Mouse (Mus musculus) E14TG2a.4 (cell line): ENCODE results near the gene Atf6b.

Experiments used
- H3K27me3 ChIP-seq: 2 replicates; pipeline ENCODE4 v1.6.1; 2014; ENCODE audit warnings: low read length, control low read depth; ENCODE audit not compliant: insufficient read depth
- H3K36me3 ChIP-seq: 2 replicates; pipeline ENCODE4 v1.6.1; 2014; ENCODE audit warnings: low read length, control low read depth; ENCODE audit not compliant: insufficient read depth
- H3K4me1 ChIP-seq: replicated peaks from 2 replicates; pipeline ENCODE4 v1.6.1; 2014; ENCODE audit warnings: low read depth, low read length, control low read depth
- H3K4me3 ChIP-seq: replicated peaks from 2 replicates; pipeline ENCODE4 v1.5.1; 2014; ENCODE audit warnings: mild to moderate bottlenecking, low read length
- H3K9me3 ChIP-seq: 2 replicates; pipeline ENCODE4 v1.6.1; 2014; ENCODE audit warnings: low read length, control low read depth
- CTCF ChIP-seq: conservative IDR thresholded peaks from 2 replicates; pipeline ENCODE4 v1.5.1; 2014; ENCODE audit warnings: low read length
- NANOG ChIP-seq: IDR thresholded peaks from 2 replicates; pipeline ENCODE4 v1.6.1; 2014; ENCODE audit warnings: borderline replicate concordance, low read length, mixed read lengths
- POU5F1 ChIP-seq: IDR thresholded peaks from 2 replicates; pipeline ENCODE4 v1.6.1; 2014; ENCODE audit warnings: low read length, borderline replicate concordance

The Atf6b gene

DNA sequence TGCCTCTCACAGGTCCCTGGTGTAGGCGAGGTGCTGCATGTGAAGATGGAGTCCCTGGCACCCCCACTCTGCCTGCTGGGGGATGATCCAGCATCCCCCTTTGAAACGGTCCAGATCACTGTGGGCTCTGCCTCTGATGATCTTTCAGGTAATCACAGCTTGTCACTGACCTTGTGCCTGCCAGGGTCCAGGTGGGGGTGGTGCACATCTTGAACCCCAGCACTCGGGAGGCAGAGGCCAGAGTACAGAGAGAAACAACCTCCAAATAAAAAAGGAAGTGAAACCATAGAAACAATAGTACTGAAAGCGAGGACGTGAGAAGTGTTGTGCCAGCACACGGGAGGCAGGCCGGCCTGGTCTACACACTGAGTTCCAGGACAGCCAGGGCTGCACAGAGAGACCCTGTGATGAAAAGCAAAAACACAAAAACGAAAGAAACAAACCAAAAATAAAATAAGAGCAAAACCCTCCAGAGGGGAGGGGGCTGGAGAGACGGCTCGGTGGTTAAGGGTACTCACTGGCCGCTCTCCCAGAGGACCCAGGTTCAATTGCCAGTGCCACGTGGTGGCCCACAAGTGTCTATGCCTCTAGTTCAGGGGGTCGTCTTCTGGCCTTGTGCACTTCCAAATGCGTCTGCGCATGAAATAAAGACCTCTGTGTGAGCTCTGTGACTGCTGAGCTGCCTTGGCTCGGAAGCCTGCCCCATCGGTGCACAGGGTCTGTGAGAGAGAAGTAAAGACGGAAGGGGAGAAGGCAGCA is 2.3 kb downstream of the Atf6b start:
- H3K4me1 ChIP-seq, result peaks cover 70% of the 10 kb centered on the region
- no peaks in the 10 kb centered on the region for H3K27me3 ChIP-seq
- H3K4me3 ChIP-seq, result no peak overlapping the region
- H3K9me3 ChIP-seq, result no peaks in the 10 kb centered on the region
- H3K36me3 ChIP-seq, result peaks cover 68% of the 10 kb centered on the region
- TF ChIP-seq CTCF (no peak), NANOG (no peak), POU5F1 (no peak)

GRCm38 (mm10) chr17:34650781-34651180 is 3.8 kb downstream of the Atf6b start:
- Histone ChIP-seq H3K9me3 (no peaks in the 10 kb centered on the region), H3K27me3 (no peaks in the 10 kb centered on the region), H3K36me3 (peaks cover 78% of the 10 kb centered on the region), H3K4me1 (peaks cover 71% of the 10 kb centered on the region), H3K4me3 (no peak overlapping the region)
- TF ChIP-seq NANOG, result no peak

DNA sequence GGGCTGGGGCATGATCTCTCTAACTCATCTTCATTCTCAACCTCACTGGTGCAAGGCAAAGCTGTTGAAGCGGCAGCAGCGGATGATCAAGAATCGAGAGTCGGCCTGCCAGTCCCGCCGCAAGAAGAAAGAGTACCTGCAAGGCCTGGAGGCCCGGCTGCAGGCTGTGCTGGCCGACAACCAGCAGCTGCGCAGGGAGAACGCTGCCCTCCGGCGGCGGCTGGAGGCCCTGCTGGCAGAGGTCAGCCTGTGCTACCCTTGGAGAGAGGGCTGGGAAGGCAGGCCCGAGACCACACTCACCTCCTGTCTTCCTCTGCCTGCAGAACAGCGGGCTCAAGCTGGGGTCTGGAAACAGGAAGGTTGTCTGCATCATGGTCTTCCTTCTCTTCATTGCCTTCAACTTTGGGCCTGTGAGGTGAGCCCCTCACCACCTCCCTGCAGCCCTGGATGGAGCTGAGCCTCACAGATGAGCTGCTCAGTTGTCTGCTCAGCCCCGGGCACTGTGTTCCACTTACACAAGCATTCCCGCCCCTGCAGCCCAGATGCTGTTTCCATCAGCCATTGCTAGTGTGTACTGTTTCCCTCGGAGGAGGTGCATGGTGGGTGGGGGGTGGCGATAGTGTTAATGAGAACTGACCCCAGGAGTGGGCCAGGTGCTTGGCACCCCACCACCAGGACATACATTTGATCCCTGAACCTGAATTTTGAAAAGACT is 4.7 kb downstream of the Atf6b start:
- 0 out of 2 replicates have a peak, but pooled peaks have one; percentile 2 for TF ChIP-seq CTCF
- no peak for TF ChIP-seq POU5F1
- Histone ChIP-seq H3K27me3 (no peaks in the 10 kb centered on the region), H3K4me1 (peaks cover 71% of the 10 kb centered on the region), H3K36me3 (peaks cover 82% of the 10 kb centered on the region), H3K9me3 (no peaks in the 10 kb centered on the region), H3K4me3 (no peak overlapping the region)

- Histone ChIP-seq H3K4me3 (no peak overlapping the region), H3K4me1 (peaks cover 76% of the 10 kb centered on the region)
These were observed 5.6 kb downstream of the Atf6b start for GRCm38 (mm10) chr17:34652546-34652945.

GRCm38 (mm10) chr17:34652985-34653384 is 6.0 kb downstream of the Atf6b start:
- Histone ChIP-seq H3K4me3 (no peak overlapping the region), H3K36me3 (peaks cover 81% of the 10 kb centered on the region), H3K9me3 (no peaks in the 10 kb centered on the region), H3K4me1 (peaks cover 72% of the 10 kb centered on the region), H3K27me3 (no peaks in the 10 kb centered on the region)
- TF ChIP-seq CTCF, result no peak

More at GRCm38 (mm10) chr17:34652546-34652945, 5.6 kb downstream of the Atf6b start:
- TF ChIP-seq CTCF, result no peak
- TF ChIP-seq NANOG, result no peak
- TF ChIP-seq POU5F1, result no peak
- Histone ChIP-seq H3K36me3 (peaks cover 82% of the 10 kb centered on the region), H3K27me3 (no peaks in the 10 kb centered on the region), H3K9me3 (no peaks in the 10 kb centered on the region)

DNA sequence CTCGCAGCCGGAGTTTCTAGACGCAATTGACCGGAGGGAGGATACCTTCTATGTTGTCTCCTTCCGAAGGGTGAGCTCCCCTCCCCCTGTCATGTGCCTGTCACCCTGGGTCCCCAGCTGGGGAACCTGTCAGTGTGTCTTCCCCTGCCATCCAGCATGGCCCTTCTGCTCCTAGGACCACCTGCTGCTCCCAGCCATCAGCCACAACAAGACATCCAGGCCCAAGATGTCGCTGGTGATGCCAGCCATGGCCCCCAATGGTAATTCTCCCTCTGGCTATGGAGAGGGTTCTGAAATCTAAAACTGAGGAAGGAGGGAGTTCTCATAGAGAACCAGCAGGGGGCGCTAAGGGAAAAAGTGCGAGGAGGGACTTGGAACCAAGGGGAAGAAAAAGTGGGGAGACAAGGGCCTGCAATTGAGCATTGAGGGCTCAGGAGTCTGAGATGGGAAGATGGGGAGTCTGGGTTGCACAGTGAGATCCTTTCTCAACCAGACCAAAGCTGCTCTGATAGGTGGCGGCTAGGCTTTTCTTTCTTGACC is 6.9 kb downstream of the Atf6b start:
- H3K4me3 ChIP-seq, result no peak overlapping the region
- no peaks in the 10 kb centered on the region for H3K9me3 ChIP-seq
- H3K27me3 ChIP-seq, result peaks cover 4% of the 10 kb centered on the region
- peaks cover 63% of the 10 kb centered on the region for H3K4me1 ChIP-seq
- H3K36me3 ChIP-seq, result peaks cover 73% of the 10 kb centered on the region
- TF ChIP-seq CTCF, result peak; percentile 91
- TF ChIP-seq POU5F1, result no peak

DNA sequence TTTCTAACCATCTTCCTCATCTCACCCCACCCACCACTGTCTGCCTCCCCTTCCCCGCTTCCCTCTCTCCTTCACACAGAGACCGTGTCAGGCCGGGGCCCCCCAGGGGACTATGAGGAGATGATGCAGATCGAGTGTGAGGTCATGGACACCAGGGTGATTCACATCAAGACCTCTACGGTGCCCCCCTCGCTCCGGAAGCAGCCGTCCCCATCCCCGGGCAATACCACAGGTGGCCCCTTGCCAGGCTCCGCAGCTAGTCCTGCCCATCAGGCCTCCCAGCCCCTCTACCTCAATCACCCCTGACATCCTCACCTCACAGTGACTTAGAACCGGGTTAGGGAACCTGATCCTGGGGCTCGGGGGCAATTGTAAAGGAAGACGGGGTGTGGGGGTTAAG is 7.4 kb downstream of the Atf6b start:
- peaks cover 67% of the 10 kb centered on the region for H3K36me3 ChIP-seq
- H3K4me3 ChIP-seq, result no peak overlapping the region
- H3K9me3 ChIP-seq, result no peaks in the 10 kb centered on the region
- peaks cover 59% of the 10 kb centered on the region for H3K4me1 ChIP-seq
- H3K27me3 ChIP-seq, result peaks cover 9% of the 10 kb centered on the region
- TF ChIP-seq NANOG, result no peak
- no peak for TF ChIP-seq CTCF
- TF ChIP-seq POU5F1, result no peak

GRCm38 (mm10) chr17:34655160-34655559 is 8.2 kb downstream of the Atf6b start:
- peaks cover 60% of the 10 kb centered on the region for H3K36me3 ChIP-seq
- H3K4me3 ChIP-seq, result no peak overlapping the region
- H3K27me3 ChIP-seq, result peaks cover 17% of the 10 kb centered on the region
- no peak for TF ChIP-seq CTCF
- TF ChIP-seq NANOG, result no peak
- no peak for TF ChIP-seq POU5F1
- peaks cover 64% of the 10 kb centered on the region for H3K4me1 ChIP-seq
- H3K9me3 ChIP-seq, result no peaks in the 10 kb centered on the region
